ENCODE assay signal across 24 mouse cellular contexts in the genomic region with DNA sequence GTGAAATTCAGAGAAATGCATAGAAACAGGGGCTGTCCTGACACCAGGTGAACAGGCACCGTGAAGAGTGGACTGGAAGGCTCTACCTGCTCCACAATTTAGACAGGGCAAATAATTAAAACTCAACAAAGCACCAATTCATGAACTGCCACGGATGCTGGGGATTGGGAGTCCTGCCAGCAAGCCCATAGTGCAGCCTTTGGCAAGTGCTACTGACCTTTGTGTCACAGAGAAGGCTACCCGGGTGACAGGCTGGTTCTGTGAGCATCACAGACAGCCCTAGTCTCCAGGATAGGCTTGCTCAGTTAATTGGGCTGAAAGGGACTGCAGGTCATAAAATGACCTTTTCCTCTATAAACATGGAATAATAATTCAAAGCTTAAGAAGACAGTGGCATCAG. TPM values are rescaled to one million over a fixed set of nuclear protein-coding genes. Genes with fewer than 3 reads are reported as not detected.
"Had no signal": no experiment of that assay in that cellular context is flagged by ENCODE, and none has a peak within 500 bp of the region (broad histone marks: within the 10 kb centered on the region; RNA-seq: fewer than 3 reads in every experiment).

No protein-coding gene starts in this region.

- H3K27me3 ChIP-seq: liver, embryonic 13.5 days; midbrain, embryonic 12.5 days; neural tube, embryonic 12.5 days; neural tube, embryonic 15.5 days had no signal

- H3K27ac ChIP-seq: liver, embryonic 13.5 days; midbrain, embryonic 12.5 days; neural tube, embryonic 12.5 days; neural tube, embryonic 15.5 days; stomach, postnatal 0 days had no signal

- H3K9me3 ChIP-seq: liver, embryonic 13.5 days; midbrain, embryonic 12.5 days; neural tube, embryonic 12.5 days; neural tube, embryonic 15.5 days had no signal

- H3K4me2 ChIP-seq: liver, embryonic 13.5 days; midbrain, embryonic 12.5 days; neural tube, embryonic 12.5 days; neural tube, embryonic 15.5 days had no signal

- H3K4me3 ChIP-seq: liver, embryonic 13.5 days; midbrain, embryonic 12.5 days; neural tube, embryonic 12.5 days; neural tube, embryonic 15.5 days had no signal

- DNase-seq: kidney, adult 11 months; kidney, adult 8-10 months; kidney, postnatal 14 days; kidney, postnatal 4 days; liver, embryonic 13.5 days; lung, adult 2 months; lung, postnatal 14 days; lung, postnatal 4 days; right cerebral cortex, adult 18-20 months; right cerebral cortex, postnatal 14 days; right cerebral cortex, postnatal 4 days; thymus, adult 18-20 months; thymus, postnatal 36 days had no signal

- H3K4me1 ChIP-seq: liver, embryonic 13.5 days; midbrain, embryonic 12.5 days; neural tube, embryonic 12.5 days; neural tube, embryonic 15.5 days had no signal

- H3K36me3 ChIP-seq: liver, embryonic 13.5 days; midbrain, embryonic 12.5 days; neural tube, embryonic 12.5 days; neural tube, embryonic 15.5 days had no signal

- H3K9ac ChIP-seq: liver, embryonic 13.5 days; midbrain, embryonic 12.5 days; neural tube, embryonic 12.5 days; neural tube, embryonic 15.5 days had no signal

RNA-seq across cellular contexts. Expression of gene Pcp4, which starts 6.6 kb away (rescaled TPM):
- total RNA-seq: liver, adult 2 months; megakaryocyte progenitor cell, adult 5-6 weeks; megakaryocyte-erythroid progenitor cell, adult 5-6 weeks had no signal
- polyA plus RNA-seq: liver, adult 2 months had no signal

RNA-seq across cellular contexts. Expression of gene Itgb2l, which starts 17.4 kb away (rescaled TPM):
- total RNA-seq: layer of hippocampus, adult 18-20 months; layer of hippocampus, postnatal 14 days; left cerebral cortex, adult 8-10 months; left cerebral cortex, postnatal 14 days; liver, adult 2 months; megakaryocyte-erythroid progenitor cell, adult 5-6 weeks had no signal
- polyA plus RNA-seq: liver, adult 2 months; midbrain, embryonic 12.5 days had no signal
